Mouse (Mus musculus): ENCODE data around the gene Dync1li1.

Gene Dync1li1

DNA sequence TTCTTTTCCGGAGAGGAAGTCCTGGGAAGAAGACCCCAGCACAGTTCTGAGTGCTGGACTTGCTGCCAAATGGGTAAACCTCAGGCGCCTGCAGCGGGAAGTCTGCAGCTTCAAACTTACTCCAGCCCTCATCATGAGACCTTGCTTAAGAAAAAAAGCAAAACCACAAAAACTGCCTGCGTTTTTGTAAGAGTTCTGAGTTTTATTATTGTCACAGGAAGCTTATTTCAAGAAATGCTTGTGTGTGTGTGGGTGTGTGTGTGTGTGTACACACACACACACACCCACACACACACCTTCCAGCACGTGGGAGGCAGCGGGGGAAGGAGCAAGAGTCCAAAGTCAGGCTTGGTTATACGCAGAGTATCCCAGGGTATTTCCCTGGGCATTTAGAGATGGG is 69.7 kb downstream of the Dync1li1 start:
- in situ Hi-C loops (cut with MboI; ENCODE audit: unreplicated experiment in 2 of 2) = loop anchor here (10.0 to 25.0 kb wide), 2 partner anchors 57 to 1579 kb away; no protein-coding TSS in a partner anchor

DNA sequence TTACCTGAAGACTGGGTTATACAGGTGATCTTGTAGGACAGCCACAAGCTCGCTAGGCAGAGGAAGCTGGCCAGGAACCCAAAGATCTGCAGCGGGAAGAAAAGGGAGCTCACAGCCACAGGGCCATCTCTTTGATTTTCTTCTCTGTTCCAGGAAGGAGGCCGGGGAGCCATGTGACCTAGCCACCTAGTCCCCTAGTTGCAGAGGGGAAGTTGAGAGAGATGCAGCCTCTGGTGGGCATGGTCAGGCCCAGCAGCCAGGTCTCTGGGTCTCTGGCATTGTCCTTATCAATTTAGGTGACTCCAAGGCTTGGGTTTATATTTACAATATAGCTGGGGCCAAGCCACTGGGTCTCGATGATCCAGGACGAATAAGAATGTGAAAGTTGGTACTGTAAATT is 70.2 kb downstream of the Dync1li1 start:
- in situ Hi-C loops (cut with MboI; ENCODE audit: unreplicated experiment in 2 of 2) = loop anchor here (10.0 to 25.0 kb wide), 2 partner anchors 56 to 1578 kb away; no protein-coding TSS in a partner anchor

DNA sequence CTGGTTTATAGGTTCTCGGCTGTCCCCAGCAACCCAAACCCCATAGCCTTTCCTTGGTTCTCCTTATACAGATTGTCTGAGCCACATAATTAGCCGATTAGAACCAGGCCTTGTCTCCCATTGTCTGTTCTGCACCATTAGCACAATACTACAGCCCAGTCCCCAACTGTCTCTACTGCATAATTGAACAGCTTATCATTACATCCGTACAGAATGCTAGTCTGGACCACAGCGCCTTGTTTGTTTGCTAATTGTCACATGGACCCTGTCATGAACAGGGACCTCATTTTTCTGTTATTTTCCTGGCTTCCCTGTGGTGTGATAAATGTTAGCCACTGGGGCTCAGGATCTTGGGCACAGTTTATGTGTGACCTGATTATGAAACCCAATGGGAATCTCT is 71.3 kb downstream of the Dync1li1 start:
- in situ Hi-C loops (cut with MboI; ENCODE audit: unreplicated experiment in 2 of 2) = loop anchor here (5.0 to 25.0 kb wide), 3 partner anchors 37 to 1577 kb away; no protein-coding TSS in a partner anchor

GRCm38 (mm10) chr9:114760353-114760752 is 71.8 kb downstream of the Dync1li1 start:
- in situ Hi-C loops (cut with MboI; ENCODE audit: unreplicated experiment in 2 of 2) = loop anchor here in 1 of 2 experiments (5.0 to 25.0 kb wide), 2 partner anchors 37 to 1577 kb away; no protein-coding TSS in a partner anchor

DNA sequence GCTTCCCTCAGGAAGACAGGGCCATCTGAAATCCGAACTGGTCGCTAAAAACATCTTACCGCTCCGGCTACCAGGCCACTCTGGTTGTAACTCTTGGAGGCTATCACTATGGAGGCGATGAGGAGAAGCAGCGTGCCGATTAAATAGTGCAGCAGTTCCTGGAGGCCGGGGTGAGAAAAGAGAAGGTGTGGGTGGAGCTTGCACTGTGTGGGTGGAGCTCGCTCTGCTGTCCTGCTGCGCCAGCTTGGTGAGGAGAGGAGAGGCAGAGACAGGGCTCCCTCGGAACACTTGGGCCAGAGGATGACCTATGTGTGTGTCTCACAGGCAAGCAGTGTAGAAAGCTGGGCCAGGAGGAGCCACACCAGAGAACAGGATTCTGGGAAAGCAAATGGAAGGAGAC is 73.3 kb downstream of the Dync1li1 start:
- in situ Hi-C loops (cut with MboI; ENCODE audit: unreplicated experiment in 2 of 2) = loop anchor here in 1 of 2 experiments (5.0 to 25.0 kb wide), 2 partner anchors 35 to 1575 kb away; no protein-coding TSS in a partner anchor

- in situ Hi-C loops (cut with MboI; ENCODE audit: unreplicated experiment in 2 of 2) = loop anchor here in 1 of 2 experiments (5.0 to 25.0 kb wide), 2 partner anchors 34 to 1574 kb away; no protein-coding TSS in a partner anchor
Measured at GRCm38 (mm10) chr9:114763341-114763740, 74.8 kb downstream of the Dync1li1 start.

- in situ Hi-C loops (cut with MboI; ENCODE audit: unreplicated experiment in 2 of 2) = loop anchor here in 1 of 2 experiments (25.0 kb wide), 1 partner anchor 1570 kb away; no protein-coding TSS in a partner anchor
Measured at GRCm38 (mm10) chr9:114767030-114767429, 78.4 kb downstream of the Dync1li1 start.

DNA sequence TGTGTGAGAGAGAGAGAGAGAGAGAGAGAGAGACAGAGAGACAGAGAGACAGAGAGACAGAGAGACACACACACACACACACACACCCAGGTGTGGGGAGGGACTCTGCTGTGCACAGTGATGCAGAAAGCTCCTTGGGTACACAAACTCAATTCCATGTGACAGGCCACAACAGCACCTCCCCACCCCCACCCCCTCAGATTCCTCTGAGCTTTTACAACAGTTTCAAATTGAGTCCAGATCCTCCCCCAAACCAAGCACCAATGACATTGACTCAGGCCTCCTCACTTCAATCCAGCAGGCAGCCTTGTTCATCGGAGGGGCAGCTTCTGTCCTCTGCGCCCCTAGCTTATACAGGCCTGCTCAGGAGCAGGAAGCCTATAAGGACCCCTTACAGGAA is 78.9 kb downstream of the Dync1li1 start:
- in situ Hi-C loops (cut with MboI; ENCODE audit: unreplicated experiment in 2 of 2) = loop anchor here in 1 of 2 experiments (25.0 kb wide), 1 partner anchor 1570 kb away; no protein-coding TSS in a partner anchor

DNA sequence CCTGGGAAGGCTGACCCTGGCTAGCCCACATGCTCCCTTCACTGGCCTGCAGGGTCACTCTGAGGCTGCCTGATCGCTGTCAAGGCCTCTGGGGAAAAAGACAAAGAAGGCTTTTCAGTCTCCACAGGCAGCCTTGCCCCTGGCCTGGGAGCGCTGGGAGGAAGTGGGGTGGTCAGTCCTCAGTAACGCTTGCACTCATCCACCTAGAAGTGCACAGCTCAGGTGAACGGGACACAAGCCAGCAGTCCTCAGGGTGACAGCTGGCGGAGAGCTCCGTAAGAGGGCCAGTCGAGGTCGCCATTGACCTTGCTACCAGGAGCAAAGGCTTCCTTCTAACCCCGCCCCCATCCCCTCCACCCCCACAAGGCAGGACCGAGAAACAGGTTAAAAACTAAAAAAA is 79.5 kb downstream of the Dync1li1 start:
- in situ Hi-C loops (cut with MboI; ENCODE audit: unreplicated experiment in 2 of 2) = loop anchor here in 1 of 2 experiments (25.0 kb wide), 1 partner anchor 1569 kb away; no protein-coding TSS in a partner anchor

DNA sequence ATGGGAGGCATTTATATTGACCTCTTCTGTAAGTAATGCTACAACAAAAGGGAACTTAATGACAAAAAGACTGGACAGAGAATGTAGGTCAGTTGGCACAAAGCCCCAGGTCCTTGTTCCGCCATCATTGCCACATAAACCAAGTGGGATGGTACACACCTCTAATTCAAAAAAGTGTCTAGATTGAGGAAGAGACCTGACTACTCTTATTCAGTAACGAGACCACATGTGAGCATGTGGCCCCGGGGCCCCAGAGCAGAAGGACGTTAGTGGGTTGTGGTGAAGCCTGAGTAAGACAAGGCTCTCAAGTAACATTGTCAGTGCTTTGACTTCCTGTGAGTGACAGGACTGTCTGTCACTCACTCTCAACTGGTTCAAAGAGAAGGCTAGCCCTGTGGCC is 81.6 kb downstream of the Dync1li1 start:
- in situ Hi-C loops (cut with MboI; ENCODE audit: unreplicated experiment in 2 of 2) = loop anchor here in 1 of 2 experiments (25.0 kb wide), 1 partner anchor 1567 kb away; no protein-coding TSS in a partner anchor

- in situ Hi-C loops (cut with MboI; ENCODE audit: unreplicated experiment in 2 of 2) = loop anchor here in 1 of 2 experiments (25.0 kb wide), 1 partner anchor 1566 kb away; no protein-coding TSS in a partner anchor
Measured at GRCm38 (mm10) chr9:114771565-114771964, 83.0 kb downstream of the Dync1li1 start.

Measured in v-Abl transformed pro-B cells (cell line).